Mouse (Mus musculus) kidney, embryonic 14.5 days (tissue): ENCODE results near the gene Abcc2. TPM values are rescaled to one million over a fixed set of nuclear protein-coding genes. Genes with fewer than 3 reads are reported as not detected.

Experiments used
- ATAC-seq: fragments of 200-750 bp; cut with Nextera tagmentation; 2 replicates; pipeline ENCODE4 v1.8.0; 2017; ENCODE audit warnings: moderate number of reproducible peaks, mild to moderate bottlenecking, moderate TSS enrichment, moderate library complexity; ENCODE audit not compliant: low FRiP score, low TSS enrichment
- H3K27ac ChIP-seq: fragments of 300-500 bp; sonication (generic); 2 replicates; pipeline ENCODE4 v1.5.1; 2014; ENCODE audit warnings: low read depth, mild to moderate bottlenecking, low read length, moderate library complexity, mixed read lengths
- H3K27me3 ChIP-seq: fragments of 300-500 bp; sonication (generic); 2 replicates; pipeline ENCODE4 v1.6.1; 2014; ENCODE audit warnings: mild to moderate bottlenecking, low read length; ENCODE audit not compliant: control insufficient read depth, insufficient read depth
- H3K36me3 ChIP-seq: fragments of 300-500 bp; sonication (generic); 2 replicates; pipeline ENCODE4 v1.6.1; 2014; ENCODE audit warnings: low read length, mixed read lengths; ENCODE audit not compliant: control insufficient read depth, insufficient read depth
- H3K4me1 ChIP-seq: fragments of 300-500 bp; sonication (generic); 2 replicates; pipeline ENCODE4 v1.6.1; 2014; ENCODE audit warnings: low read length, mixed read lengths; ENCODE audit not compliant: control insufficient read depth, insufficient read depth
- H3K4me2 ChIP-seq: fragments of 300-500 bp; sonication (generic); replicated peaks from 2 replicates; pipeline ENCODE4 v1.6.1; 2014; ENCODE audit warnings: low read depth, mild to moderate bottlenecking, low read length
- H3K4me3 ChIP-seq: fragments of 300-500 bp; sonication (generic); 2 replicates; pipeline ENCODE4 v1.5.1; 2014; ENCODE audit warnings: mild to moderate bottlenecking, low read length
- H3K9ac ChIP-seq: fragments of 300-500 bp; sonication (generic); 2 replicates; pipeline ENCODE4 v1.6.1; 2014; ENCODE audit warnings: low read depth, mild to moderate bottlenecking, low read length, moderate library complexity
- H3K9me3 ChIP-seq: fragments of 300-500 bp; sonication (generic); 2 replicates; pipeline ENCODE4 v1.6.1; 2016; ENCODE audit warnings: low read length; ENCODE audit not compliant: control insufficient read depth
- WGBS: fragments of 180-500 bp; shearing (Covaris S2); extraction: QIAGEN DNeasy Blood & Tissue Kit; methylation state at CpG from one replicate; pipeline ENCODE4 v1.1.7; 2014; 5-methylcytosine and 5-hydroxymethylcytosine counted together
- polyA plus RNA-seq: library from polyadenylated mRNA; unstranded; fragments of >200 nt; fragmentation: Nextera tagmentation; extraction: Ambion mirVana; gene quantifications from 2 replicates; pipeline ENCODE4 v1.2.1, GENCODE M21; 2014

The Abcc2 gene
- polyA plus RNA-seq, 1 experiment from 2014 or later = 1.7 TPM

DNA sequence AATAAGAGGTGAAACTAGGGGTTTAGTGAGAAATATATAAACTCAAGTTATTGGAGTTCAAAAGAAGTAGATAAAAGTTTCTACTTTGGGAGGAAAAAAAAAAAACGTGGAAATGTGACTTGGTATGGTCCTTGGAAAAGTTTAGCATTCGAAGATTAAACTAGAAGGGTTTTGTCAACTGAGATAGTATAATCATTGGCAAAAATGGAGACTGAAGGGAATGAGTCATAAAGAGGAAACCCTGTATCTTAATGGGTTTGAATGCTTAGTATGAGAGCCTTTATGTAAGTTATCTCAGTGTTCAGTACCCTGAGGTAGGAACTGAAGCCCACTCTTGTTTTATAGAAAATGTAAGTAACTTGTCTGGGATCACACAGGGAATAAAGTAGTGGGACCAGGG, 27.1 kb upstream of the Abcc2 start:
- Histone ChIP-seq H3K27ac (no peak overlapping the region), H3K4me2 (no peak overlapping the region), H3K36me3 (peaks cover 4% of the 10 kb centered on the region; the same call in 1 of the 2 replicates), H3K9me3 (no peaks in the 10 kb centered on the region), H3K9ac (no peak overlapping the region), H3K4me1 (no peaks in the 10 kb centered on the region), H3K4me3 (no peak overlapping the region), H3K27me3 (no peaks in the 10 kb centered on the region)
- 70% methylated on average over 2 of the region's 2 CpGs for WGBS
- ATAC-seq = no peak

DNA sequence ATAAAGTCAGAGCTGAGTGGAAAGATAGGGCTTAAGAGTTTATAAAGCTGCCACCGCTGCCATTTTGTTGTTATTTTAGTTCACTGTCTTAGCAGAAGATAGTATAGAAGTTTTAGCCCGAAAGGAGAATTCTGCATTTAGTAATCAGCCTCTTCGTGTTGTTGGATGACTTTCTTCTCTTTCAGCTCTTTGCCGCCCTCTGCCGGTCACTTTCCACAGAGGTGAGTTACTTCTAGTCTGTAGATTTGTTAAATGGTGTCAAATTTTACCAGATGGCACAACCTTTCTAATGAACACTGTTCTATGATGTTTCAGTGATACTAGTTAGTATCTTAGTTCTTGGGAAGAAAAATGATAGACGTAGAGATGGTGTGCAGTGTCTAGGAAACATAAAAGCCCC, 21.5 kb upstream of the Abcc2 start:
- H3K4me2 ChIP-seq = no peak overlapping the region
- H3K27me3 ChIP-seq = no peaks in the 10 kb centered on the region
- H3K36me3 ChIP-seq = 0 out of 2 replicates have a peak, but pooled peaks cover 3% of the 10 kb centered on the region
- ATAC-seq = no peak
- no peak overlapping the region for H3K4me3 ChIP-seq
- H3K27ac ChIP-seq = no peak overlapping the region
- 20% methylated on average over 6 of the region's 6 CpGs for WGBS
- H3K9ac ChIP-seq = no peak overlapping the region
- H3K4me1 ChIP-seq = no peaks in the 10 kb centered on the region
- H3K9me3 ChIP-seq = no peaks in the 10 kb centered on the region

DNA sequence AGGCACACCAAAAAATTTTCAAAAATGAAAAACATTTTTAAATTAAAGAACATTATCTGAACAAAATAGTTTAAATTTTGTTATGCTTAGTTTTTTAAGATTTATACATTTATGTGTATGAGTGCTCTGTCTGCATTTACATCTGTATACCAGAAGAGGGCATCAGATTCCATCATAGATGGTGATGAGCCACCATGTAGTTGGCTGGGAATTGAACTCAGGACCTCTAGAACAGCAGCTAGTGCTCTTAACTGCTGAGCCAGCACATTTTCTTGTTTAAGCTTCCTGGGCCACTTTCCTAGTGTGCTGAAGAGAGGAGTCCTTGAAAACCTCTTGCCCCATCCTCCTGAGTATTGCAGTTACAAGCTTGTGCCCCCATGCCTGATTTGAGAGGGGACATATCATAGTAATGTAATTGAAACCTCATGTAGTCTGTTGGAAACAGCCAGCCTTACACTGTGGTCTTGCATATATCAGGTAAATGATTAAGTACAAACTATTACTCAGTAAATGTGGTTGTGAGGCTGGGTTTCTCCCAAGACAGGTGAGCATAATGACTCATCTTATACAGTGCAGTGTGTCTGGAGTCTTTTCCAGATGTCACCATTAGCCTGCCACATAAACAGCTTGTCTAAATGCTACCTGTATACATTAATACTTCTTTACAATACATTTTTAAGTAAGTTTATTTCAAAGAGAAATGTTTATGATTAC, 20.3 kb upstream of the Abcc2 start:
- H3K36me3 ChIP-seq = 0 out of 2 replicates have a peak, but pooled peaks cover 3% of the 10 kb centered on the region
- H3K27me3 ChIP-seq = no peaks in the 10 kb centered on the region
- H3K27ac ChIP-seq = no peak overlapping the region
- H3K9me3 ChIP-seq = no peaks in the 10 kb centered on the region
- no peak for ATAC-seq
- no peak overlapping the region for H3K4me2 ChIP-seq
- no peak overlapping the region for H3K4me3 ChIP-seq
- no peaks in the 10 kb centered on the region for H3K4me1 ChIP-seq
- no peak overlapping the region for H3K9ac ChIP-seq

DNA sequence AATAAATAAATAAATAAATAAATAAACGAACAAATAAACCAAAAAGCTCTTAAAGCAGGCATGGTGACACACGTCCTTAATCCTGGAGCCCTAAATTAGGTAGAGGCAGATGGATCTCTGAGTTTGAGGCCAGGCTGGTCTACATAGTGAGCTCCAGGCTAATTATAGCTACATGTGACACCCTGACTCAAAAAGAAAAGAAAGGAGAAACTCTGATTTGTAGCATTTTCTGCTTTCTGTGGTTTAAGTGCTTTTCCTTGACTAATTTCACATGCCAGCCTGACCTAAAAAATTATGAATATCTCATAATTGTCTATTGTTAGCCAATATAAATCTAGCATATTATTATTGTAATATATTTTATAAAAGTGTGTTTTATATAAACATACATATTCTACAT, 19.6 kb upstream of the Abcc2 start:
- Histone ChIP-seq H3K36me3 (0 out of 2 replicates have a peak, but pooled peaks cover 3% of the 10 kb centered on the region), H3K27ac (no peak overlapping the region), H3K4me2 (no peak overlapping the region), H3K9me3 (no peaks in the 10 kb centered on the region), H3K27me3 (no peaks in the 10 kb centered on the region), H3K9ac (no peak overlapping the region), H3K4me1 (no peaks in the 10 kb centered on the region), H3K4me3 (no peak overlapping the region)
- no peak for ATAC-seq
- 80% methylated on average over 2 of the region's 2 CpGs for WGBS

DNA sequence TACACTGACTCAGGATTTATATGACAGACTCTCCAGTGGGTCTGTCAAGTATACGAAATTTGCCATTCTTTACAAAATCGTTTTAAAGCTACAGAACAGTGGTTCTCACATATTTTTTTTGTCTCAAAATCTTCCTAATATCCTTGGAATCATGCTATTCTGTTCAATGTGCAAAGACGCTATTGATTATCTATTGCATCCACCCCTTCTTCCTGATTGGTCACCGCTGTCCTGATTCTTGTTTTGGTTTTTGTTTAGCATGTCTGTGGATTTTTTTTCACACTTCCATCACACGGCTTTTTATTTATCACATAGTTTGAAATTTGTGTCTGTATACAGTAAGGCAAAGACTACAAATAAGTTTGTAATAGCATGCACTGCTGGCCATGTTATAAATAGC, 15.5 kb upstream of the Abcc2 start:
- no peaks in the 10 kb centered on the region for H3K27me3 ChIP-seq

DNA sequence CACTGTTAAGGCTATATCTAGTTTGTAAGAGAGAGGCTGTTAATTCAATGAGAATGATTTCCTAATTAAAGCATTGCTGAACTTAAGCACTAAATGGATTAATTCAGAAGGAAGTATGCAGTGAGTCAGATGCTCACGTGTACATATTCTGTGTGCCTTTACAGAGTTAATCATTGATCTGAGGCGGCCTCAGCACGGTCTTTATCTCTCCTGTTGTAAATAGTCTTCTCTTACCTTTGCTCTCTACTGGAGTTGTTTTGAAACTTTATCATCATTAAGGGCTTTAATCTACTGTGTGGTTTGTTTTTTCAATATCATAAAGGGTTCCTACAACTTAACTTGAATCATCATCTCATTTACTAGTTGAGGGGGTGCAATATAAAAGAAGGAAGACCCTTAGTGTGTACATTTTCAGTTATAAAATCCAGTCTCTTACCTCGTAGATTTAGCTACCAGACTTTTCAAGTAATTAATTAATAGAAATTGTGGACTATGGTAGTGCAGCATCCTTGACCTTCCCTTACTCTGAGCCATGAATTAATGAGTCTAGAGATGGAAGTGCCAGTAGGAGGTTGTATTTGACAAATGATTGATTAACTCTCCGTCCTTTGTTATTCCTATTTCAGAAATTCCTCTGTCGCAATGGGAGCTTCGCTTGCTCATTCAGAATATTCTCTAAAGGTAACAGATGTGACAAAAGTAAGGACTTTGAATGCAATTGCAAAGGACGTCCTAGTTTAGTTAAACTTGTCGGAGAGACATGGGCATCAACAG, 14.3 kb upstream of the Abcc2 start:
- no peak for ATAC-seq
- Histone ChIP-seq H3K9ac (no peak overlapping the region), H3K36me3 (no peaks in the 10 kb centered on the region), H3K9me3 (no peaks in the 10 kb centered on the region), H3K4me1 (no peaks in the 10 kb centered on the region), H3K27ac (no peak overlapping the region), H3K4me2 (no peak overlapping the region), H3K4me3 (no peak overlapping the region), H3K27me3 (no peaks in the 10 kb centered on the region)
- WGBS = 74% methylated on average over 9 of the region's 9 CpGs

More for the DNA sequence above, 15.5 kb upstream of the Abcc2 start:
- no peaks in the 10 kb centered on the region for H3K9me3 ChIP-seq
- WGBS = 87% methylated on average over 5 of the region's 5 CpGs
- H3K4me3 ChIP-seq = no peak overlapping the region
- H3K4me1 ChIP-seq = no peaks in the 10 kb centered on the region
- ATAC-seq = no peak
- no peak overlapping the region for H3K4me2 ChIP-seq
- no peaks in the 10 kb centered on the region for H3K36me3 ChIP-seq
- H3K27ac ChIP-seq = no peak overlapping the region
- H3K9ac ChIP-seq = no peak overlapping the region

DNA sequence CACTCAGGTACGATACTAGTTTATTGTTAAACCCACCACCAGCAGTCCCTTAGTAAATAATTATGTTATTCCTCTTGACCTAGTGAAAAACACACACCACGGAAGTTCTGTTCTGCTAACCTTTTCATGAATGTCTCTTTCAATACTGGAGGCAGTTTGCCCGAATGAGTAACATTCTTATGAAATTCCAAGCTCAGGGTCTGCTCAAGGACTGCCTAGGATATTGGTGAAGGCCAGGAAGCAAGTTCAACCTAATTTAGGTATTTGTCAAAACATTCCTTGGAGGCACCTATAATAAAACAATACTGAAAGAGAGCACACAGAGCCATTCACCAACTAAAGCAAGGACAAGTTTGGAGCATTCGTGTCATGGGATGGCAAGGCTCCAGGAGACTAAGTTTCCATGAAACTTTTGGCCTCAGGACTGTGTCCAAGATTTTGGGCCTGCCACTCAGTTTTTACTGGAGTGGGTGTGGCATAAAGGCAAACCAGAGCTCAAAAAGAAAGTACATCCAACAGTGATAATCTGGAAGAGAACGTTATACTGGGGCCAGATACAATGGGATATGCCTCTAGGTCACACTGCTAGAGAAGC, 12.5 kb upstream of the Abcc2 start:
- ATAC-seq = no peak
- WGBS = 81% methylated on average over 5 of the region's 5 CpGs
- Histone ChIP-seq H3K4me3 (no peak overlapping the region), H3K27ac (no peak overlapping the region), H3K4me1 (no peaks in the 10 kb centered on the region), H3K9ac (no peak overlapping the region), H3K4me2 (no peak overlapping the region), H3K36me3 (no peaks in the 10 kb centered on the region), H3K9me3 (no peaks in the 10 kb centered on the region), H3K27me3 (no peaks in the 10 kb centered on the region)

DNA sequence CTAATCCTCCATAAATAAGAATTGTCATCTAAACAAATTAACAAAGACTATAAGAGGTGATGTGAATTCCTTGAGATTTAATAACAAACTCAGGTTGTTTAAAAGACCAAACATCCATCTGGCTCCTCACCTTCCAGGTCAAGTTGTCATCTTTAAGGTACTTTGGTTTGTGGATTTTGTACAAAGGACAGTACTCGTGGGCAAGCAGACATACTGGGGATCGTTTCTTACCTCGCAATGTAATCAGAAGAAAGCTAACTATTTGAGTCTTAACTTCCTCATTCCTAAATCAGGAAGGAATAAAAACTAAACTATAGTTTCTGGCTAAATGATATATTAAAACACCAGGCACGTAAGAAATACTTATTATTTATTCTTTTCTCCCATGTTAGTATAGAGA, 11.4 kb upstream of the Abcc2 start:
- ATAC-seq = no peak
- Histone ChIP-seq H3K27me3 (no peaks in the 10 kb centered on the region), H3K36me3 (no peaks in the 10 kb centered on the region), H3K4me1 (no peaks in the 10 kb centered on the region), H3K9ac (no peak overlapping the region), H3K27ac (no peak overlapping the region), H3K4me2 (no peak overlapping the region), H3K4me3 (no peak overlapping the region), H3K9me3 (no peaks in the 10 kb centered on the region)
- WGBS = 87% methylated on average over 4 of the region's 4 CpGs

DNA sequence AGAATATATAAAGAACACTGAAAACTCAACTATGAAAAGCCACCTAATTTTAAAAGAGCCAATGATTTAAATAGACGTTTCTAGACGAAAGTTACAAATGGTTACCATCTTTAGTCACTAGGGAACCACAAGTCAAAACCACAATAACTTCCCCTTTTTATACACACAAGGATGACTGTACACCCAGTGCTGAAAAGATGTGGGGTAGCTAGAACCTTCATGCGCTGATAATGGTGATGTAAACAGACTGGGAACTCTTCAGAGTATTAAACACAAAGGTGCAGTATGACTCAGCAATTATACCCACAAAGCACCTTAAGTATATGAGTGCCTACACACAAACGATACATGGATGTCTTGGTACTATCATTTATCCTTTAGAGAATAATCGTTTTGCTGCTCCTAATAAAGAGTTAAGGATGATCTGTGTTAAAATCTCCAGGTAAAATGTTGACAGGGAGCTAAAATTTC, 10.5 kb upstream of the Abcc2 start:
- 88% methylated on average over 5 of the region's 5 CpGs for WGBS
- no peak for ATAC-seq
- Histone ChIP-seq H3K4me3 (no peak overlapping the region), H3K9me3 (no peaks in the 10 kb centered on the region), H3K36me3 (no peaks in the 10 kb centered on the region), H3K27ac (no peak overlapping the region), H3K4me2 (no peak overlapping the region), H3K4me1 (no peaks in the 10 kb centered on the region), H3K27me3 (no peaks in the 10 kb centered on the region), H3K9ac (no peak overlapping the region)
